Mouse (Mus musculus): ENCODE data around the gene Ppp2r5c. TPM values are rescaled to one million over a fixed set of nuclear protein-coding genes. Genes with fewer than 3 reads are reported as not detected.
A peak's percentile ranks its signal among the peaks of the same experiment; 100 is the strongest.

The Ppp2r5c gene
- polyA plus RNA-seq, 1 experiment: 136 TPM

DNA sequence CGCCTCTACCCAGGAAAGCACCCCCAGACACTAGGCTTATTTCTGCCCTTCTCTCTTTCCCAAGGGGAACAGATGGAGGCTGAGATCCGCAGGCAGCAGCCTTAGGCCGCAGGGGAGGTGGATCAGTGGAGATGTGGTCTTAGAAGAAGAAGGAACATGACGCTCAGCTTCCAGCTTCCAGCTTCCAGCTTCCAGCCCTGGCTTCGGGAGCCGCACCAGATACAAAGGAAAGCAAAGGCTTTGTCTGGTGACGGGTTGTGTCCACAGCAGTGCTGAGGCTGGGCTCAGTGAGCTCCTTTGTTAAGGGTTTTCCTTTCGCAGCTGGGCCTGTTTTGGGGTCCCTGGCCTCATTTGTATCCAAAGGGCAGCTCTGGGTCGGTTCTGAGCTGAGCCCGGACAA is 16.9 kb upstream of the Ppp2r5c start:
- Histone ChIP-seq H3K4me1 (ENCODE audit: control insufficient read depth, insufficient read depth, low read length) (peaks cover 20% of the 10 kb centered on the region), H3K4me3 (replicated peaks; ENCODE audit: insufficient read depth, low read depth, low read length) (no peak overlapping the region), H3K27ac (ENCODE audit: insufficient read depth, low read length) (no peak overlapping the region), H3K27me3 (ENCODE audit: control insufficient read depth, insufficient read depth, low read length) (no peaks in the 10 kb centered on the region)
- no peak for DNase-seq
- no peak for TF ChIP-seq POLR2A (IDR thresholded peaks at IDR 0.05; ENCODE audit: borderline replicate concordance, insufficient read depth, low read length)
- TF ChIP-seq CTCF (IDR thresholded peaks at IDR 0.05; ENCODE audit: borderline replicate concordance, insufficient read depth, low read depth, low read length): no peak
- 67% methylated on average over 10 of the region's 10 CpGs for WGBS

DNA sequence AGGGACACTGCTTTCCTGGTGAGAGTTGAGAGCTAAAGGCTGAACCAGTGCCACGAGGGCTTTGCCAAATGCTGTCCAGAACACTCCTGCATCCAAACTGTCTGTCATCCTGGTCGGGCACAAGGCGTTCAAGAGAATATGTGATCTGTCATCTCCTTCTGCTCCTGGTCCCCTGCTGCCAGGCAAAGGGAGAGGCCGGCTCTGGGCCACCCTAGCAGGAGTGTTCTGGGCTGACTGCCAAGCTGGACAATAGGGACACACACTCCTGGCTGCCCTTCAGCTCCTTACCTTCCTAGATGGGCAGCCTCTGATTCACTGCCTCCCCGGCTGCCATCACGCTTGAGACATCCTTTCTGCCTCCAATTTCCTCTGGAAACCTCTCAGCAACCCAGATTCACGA is 15.1 kb upstream of the Ppp2r5c start:
- H3K4me1 ChIP-seq (ENCODE audit: control insufficient read depth, insufficient read depth, low read length): peaks cover 24% of the 10 kb centered on the region
- H3K27ac ChIP-seq (ENCODE audit: insufficient read depth, low read length): peak overlapping the region; percentile 55; the same call in 1 of the 2 replicates
- 3% methylated on average over 7 of the region's 7 CpGs for WGBS
- DNase-seq: peak; percentile 88 to 94
- TF ChIP-seq CTCF (IDR thresholded peaks at IDR 0.05; ENCODE audit: borderline replicate concordance, insufficient read depth, low read depth, low read length) (no peak), POLR2A (IDR thresholded peaks at IDR 0.05; ENCODE audit: borderline replicate concordance, insufficient read depth, low read length) (no peak)
- H3K4me3 ChIP-seq (replicated peaks; ENCODE audit: insufficient read depth, low read depth, low read length): no peak overlapping the region
- H3K27me3 ChIP-seq (ENCODE audit: control insufficient read depth, insufficient read depth, low read length): no peaks in the 10 kb centered on the region

DNA sequence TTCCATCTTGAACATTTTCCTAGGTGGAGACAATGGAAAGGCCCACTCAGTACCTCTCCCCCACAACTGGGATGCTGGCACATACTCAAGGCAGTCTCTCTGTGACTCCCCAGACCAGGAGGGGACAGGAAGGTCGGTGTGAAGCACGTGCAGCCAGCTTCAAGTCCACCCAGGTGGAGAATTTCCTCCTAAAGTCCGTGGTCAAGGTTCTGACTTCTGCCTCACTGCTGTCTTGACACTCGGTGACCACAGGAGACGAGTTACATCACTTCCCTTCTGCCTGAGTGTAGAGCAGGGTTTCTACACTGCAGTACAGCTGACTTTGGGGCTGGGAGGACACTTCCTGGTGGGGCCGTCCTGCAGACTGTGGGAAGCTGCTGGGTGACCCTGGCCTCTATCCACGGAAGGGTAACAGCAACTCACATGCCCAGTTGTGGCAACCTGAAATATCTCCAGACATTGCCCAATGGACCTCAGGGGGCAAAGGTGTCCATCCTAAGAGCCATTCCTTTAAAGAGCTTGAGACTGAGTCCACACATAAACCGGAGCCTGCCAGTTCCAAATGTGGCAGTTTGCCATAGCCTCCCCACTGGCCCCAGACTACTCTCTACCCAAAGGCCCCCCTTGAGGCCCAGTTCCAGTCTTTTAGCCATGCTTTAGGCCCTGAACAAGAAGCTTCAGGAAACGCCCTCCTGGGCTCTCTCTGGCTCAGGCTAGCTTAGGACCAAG is 10.1 kb upstream of the Ppp2r5c start:
- no peak for TF ChIP-seq POLR2A (IDR thresholded peaks at IDR 0.05; ENCODE audit: borderline replicate concordance, insufficient read depth, low read length)
- no peak for TF ChIP-seq CTCF (IDR thresholded peaks at IDR 0.05; ENCODE audit: borderline replicate concordance, insufficient read depth, low read depth, low read length)
- Histone ChIP-seq H3K27ac (ENCODE audit: insufficient read depth, low read length) (no peak overlapping the region), H3K27me3 (ENCODE audit: control insufficient read depth, insufficient read depth, low read length) (no peaks in the 10 kb centered on the region), H3K4me1 (ENCODE audit: control insufficient read depth, insufficient read depth, low read length) (peaks cover 17% of the 10 kb centered on the region), H3K4me3 (replicated peaks; ENCODE audit: insufficient read depth, low read depth, low read length) (no peak overlapping the region)
- no peak for DNase-seq
- WGBS: 59% methylated on average over 9 of the region's 9 CpGs

DNA sequence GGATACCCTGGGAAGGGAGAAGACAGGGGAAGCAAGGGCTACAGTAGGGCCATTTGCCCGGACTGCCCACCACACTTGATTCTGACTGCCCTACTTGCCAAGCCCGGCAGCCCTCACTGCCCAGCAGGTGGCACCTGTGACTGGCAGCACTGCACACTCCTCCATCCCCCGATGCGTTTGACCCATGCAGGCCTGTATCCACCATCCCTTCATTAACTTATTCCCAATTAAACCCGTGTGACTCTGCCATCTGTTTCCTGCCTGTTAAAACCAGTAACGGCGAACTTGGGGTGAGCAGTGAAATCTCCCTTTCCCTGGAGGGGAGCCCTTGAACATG is 9.6 kb upstream of the Ppp2r5c start:
- H3K27ac ChIP-seq (ENCODE audit: insufficient read depth, low read length): no peak overlapping the region
- H3K4me1 ChIP-seq (ENCODE audit: control insufficient read depth, insufficient read depth, low read length): peaks cover 14% of the 10 kb centered on the region
- TF ChIP-seq POLR2A (IDR thresholded peaks at IDR 0.05; ENCODE audit: borderline replicate concordance, insufficient read depth, low read length) (no peak), CTCF (IDR thresholded peaks at IDR 0.05; ENCODE audit: borderline replicate concordance, insufficient read depth, low read depth, low read length) (peak; percentile 33; the same call in 1 of the 2 replicates)
- no peaks in the 10 kb centered on the region for H3K27me3 ChIP-seq (ENCODE audit: control insufficient read depth, insufficient read depth, low read length)
- peak; percentile 64 to 70 for DNase-seq
- 6% methylated on average over 7 of the region's 7 CpGs for WGBS
- no peak overlapping the region for H3K4me3 ChIP-seq (replicated peaks; ENCODE audit: insufficient read depth, low read depth, low read length)

DNA sequence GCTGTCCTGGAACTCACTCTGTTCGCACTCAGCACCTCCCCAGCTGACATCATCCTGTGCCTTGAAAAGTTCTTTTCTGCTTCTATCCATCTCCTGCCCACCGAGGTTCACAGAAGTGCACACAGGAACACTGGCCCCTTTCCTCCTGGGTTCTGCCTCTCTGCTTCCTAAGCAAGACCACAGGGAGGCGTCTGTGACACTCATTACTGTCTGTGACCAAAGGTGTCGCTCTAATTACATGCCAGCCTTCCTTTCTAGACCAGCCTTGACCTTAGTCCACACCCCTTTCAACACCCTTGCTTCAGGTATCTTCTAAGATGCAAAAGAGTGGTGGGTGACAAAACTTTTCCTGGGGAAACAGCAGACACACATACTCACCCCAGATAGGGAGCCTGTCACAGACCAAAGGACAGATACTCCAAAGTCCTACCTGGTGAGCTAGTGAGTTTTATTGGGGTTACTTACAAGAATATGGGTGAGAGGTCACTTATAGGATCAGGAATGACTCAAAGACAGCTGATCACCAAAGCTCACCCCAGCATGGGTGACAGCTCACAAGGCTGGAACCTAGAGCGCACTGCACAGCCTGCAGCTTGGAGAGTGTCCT is 8.4 kb upstream of the Ppp2r5c start:
- Histone ChIP-seq H3K27me3 (ENCODE audit: control insufficient read depth, insufficient read depth, low read length) (no peaks in the 10 kb centered on the region), H3K27ac (ENCODE audit: insufficient read depth, low read length) (no peak overlapping the region), H3K4me1 (ENCODE audit: control insufficient read depth, insufficient read depth, low read length) (peaks cover 9% of the 10 kb centered on the region), H3K4me3 (replicated peaks; ENCODE audit: insufficient read depth, low read depth, low read length) (no peak overlapping the region)
- TF ChIP-seq POLR2A (IDR thresholded peaks at IDR 0.05; ENCODE audit: borderline replicate concordance, insufficient read depth, low read length) (no peak), CTCF (IDR thresholded peaks at IDR 0.05; ENCODE audit: borderline replicate concordance, insufficient read depth, low read depth, low read length) (peak; percentile 35; the same call in 1 of the 2 replicates)
- WGBS: 72% methylated on average over 5 of the region's 5 CpGs
- DNase-seq: no peak

DNA sequence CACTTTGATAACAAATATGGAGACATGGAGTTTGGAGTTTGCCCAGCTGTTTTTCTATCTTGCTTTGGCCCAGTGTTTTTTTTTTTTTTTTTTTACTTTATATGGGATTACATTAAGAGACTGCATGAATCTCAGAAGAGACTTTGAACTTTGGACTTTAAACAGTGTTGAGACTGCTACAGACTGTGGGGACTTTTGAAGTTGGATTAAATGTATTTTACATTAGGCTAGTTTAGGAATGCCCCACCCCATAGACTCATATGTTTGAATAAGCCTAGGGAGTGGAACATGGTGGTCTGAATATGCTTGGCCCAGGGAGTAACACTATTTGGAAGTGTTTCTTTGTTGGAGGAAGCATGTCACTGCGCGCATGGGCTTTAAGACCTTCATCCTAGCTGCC is 4.7 kb upstream of the Ppp2r5c start:
- TF ChIP-seq POLR2A (IDR thresholded peaks at IDR 0.05; ENCODE audit: borderline replicate concordance, insufficient read depth, low read length) (no peak), CTCF (IDR thresholded peaks at IDR 0.05; ENCODE audit: borderline replicate concordance, insufficient read depth, low read depth, low read length) (no peak)
- no peak for DNase-seq
- Histone ChIP-seq H3K27me3 (ENCODE audit: control insufficient read depth, insufficient read depth, low read length) (no peaks in the 10 kb centered on the region), H3K4me3 (replicated peaks; ENCODE audit: insufficient read depth, low read depth, low read length) (no peak overlapping the region), H3K4me1 (ENCODE audit: control insufficient read depth, insufficient read depth, low read length) (peaks cover 4% of the 10 kb centered on the region), H3K27ac (ENCODE audit: insufficient read depth, low read length) (no peak overlapping the region)
- 85% methylated on average over 2 of the region's 2 CpGs for WGBS

DNA sequence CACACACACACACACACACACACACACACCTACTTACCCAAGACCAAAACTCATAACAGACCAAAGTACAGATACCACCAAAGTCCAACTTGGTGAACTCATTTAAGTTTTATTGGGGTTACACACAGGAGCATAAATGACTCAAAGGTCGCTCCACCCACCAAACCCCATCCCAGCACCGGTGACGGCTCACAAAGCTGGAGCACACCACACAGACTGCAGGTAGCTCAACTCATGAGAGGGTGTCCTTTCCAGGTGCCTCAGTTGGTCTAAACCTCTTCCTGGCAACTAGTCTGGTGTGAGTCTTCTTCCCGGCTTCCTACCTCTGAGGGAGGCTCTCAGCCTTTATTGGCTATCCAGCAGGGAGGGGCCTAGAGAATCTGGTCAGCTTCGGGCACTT is 2.4 kb upstream of the Ppp2r5c start:
- TF ChIP-seq POLR2A (IDR thresholded peaks at IDR 0.05; ENCODE audit: borderline replicate concordance, insufficient read depth, low read length) (no peak), CTCF (IDR thresholded peaks at IDR 0.05; ENCODE audit: borderline replicate concordance, insufficient read depth, low read depth, low read length) (no peak)
- Histone ChIP-seq H3K27ac (ENCODE audit: insufficient read depth, low read length) (no peak overlapping the region), H3K4me3 (replicated peaks; ENCODE audit: insufficient read depth, low read depth, low read length) (no peak overlapping the region), H3K4me1 (ENCODE audit: control insufficient read depth, insufficient read depth, low read length) (peaks cover 5% of the 10 kb centered on the region; the same call in 1 of the 2 replicates), H3K27me3 (ENCODE audit: control insufficient read depth, insufficient read depth, low read length) (no peaks in the 10 kb centered on the region)
- WGBS: 83% methylated on average over 5 of the region's 5 CpGs
- no peak for DNase-seq

DNA sequence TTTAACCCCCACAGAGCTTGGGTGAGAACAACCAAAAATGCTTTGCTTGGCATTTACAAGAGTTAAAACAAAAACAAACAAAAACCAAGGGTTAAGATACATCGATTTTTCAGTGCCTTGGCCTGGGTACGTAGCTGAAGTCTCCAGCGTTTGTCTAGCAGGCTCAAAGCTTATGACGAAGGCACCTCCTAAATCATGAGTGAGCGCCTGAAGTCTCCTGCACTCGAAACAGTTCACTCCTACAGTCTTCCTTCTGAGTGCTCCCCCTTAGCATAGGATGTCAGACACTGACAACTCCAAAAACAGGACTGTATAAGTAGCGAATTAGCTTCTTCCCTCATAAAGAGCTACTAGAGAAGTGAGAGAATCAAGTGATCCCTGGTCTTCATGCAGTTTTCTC is 1.1 kb upstream of the Ppp2r5c start:
- Histone ChIP-seq H3K4me3 (replicated peaks; ENCODE audit: insufficient read depth, low read depth, low read length) (peak overlapping the region; percentile 86), H3K27ac (ENCODE audit: insufficient read depth, low read length) (no peak overlapping the region), H3K27me3 (ENCODE audit: control insufficient read depth, insufficient read depth, low read length) (no peaks in the 10 kb centered on the region), H3K4me1 (ENCODE audit: control insufficient read depth, insufficient read depth, low read length) (peaks cover 5% of the 10 kb centered on the region; the same call in 1 of the 2 replicates)
- TF ChIP-seq POLR2A (IDR thresholded peaks at IDR 0.05; ENCODE audit: borderline replicate concordance, insufficient read depth, low read length) (no peak), CTCF (IDR thresholded peaks at IDR 0.05; ENCODE audit: borderline replicate concordance, insufficient read depth, low read depth, low read length) (no peak)
- 54% methylated on average over 7 of the region's 7 CpGs for WGBS
- no peak for DNase-seq
